Mouse (Mus musculus): ENCODE results near the gene Srxn1. TPM values are rescaled to one million over a fixed set of nuclear protein-coding genes. Genes with fewer than 3 reads are reported as not detected.

Srxn1 gene
- total and polyA plus RNA-seq, 3 experiments: not detected

DNA sequence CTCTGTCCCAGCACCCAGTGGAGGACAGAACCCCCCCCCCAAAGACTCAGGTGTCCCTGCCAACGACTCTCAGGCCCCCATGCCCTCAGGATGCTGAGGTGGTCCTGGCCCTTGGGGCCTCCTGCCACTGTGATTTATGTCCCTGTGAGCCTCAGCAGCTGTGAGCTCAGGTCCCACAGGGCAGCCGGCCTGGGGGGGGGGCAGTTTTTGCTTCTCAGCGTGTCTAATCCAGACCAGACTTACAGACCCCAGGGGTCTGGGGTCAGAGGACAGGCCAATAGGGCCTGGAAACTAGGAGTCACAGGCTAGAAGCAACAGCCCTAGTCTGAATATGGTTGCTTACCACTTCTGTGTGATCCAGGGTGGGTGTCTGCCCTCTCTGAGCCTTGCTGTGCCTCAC, 48.0 kb downstream of the Srxn1 start:
- DNase-seq (ENCODE audit: extremely low read depth): no peak
- TF ChIP-seq GABPA (IDR thresholded peaks at IDR 0.05; ENCODE audit: insufficient replicate concordance, low read depth, low read length): no peak
- no peak for TF ChIP-seq ELF1 (IDR thresholded peaks at IDR 0.05; ENCODE audit: low read depth, low read length)
- no peak for TF ChIP-seq TBP (conservative IDR thresholded peaks at IDR 0.05; ENCODE audit: low read depth, low read length)
- TF ChIP-seq RCOR1 (conservative IDR thresholded peaks at IDR 0.05; ENCODE audit: low read depth, low read length): no peak
- no peak for TF ChIP-seq USF2 (conservative IDR thresholded peaks at IDR 0.05; ENCODE audit: low read depth, low read length)
- TF ChIP-seq KAT2A (IDR thresholded peaks at IDR 0.05; ENCODE audit: insufficient replicate concordance, low read length): no peak
- no peak for TF ChIP-seq POLR2A (IDR thresholded peaks at IDR 0.05; ENCODE audit: low read depth, low read length)
- no peak for TF ChIP-seq MAFK (IDR thresholded peaks at IDR 0.05; ENCODE audit: insufficient replicate concordance, low read length)
- no peak for TF ChIP-seq UBTF (IDR thresholded peaks at IDR 0.05; ENCODE audit: low read depth, low read length)
- no peak for TF ChIP-seq MAX (IDR thresholded peaks at IDR 0.05; ENCODE audit: low read length)
- TF ChIP-seq ZKSCAN1 (IDR thresholded peaks at IDR 0.05; ENCODE audit: borderline replicate concordance, low read depth, low read length): no peak
- no peak for TF ChIP-seq SMC3 (IDR thresholded peaks at IDR 0.05; ENCODE audit: low read depth, low read length)
- TF ChIP-seq ETS1 (conservative IDR thresholded peaks at IDR 0.05; ENCODE audit: low read depth, low read length): no peak
- no peak for TF ChIP-seq MAZ (IDR thresholded peaks at IDR 0.05; ENCODE audit: low read depth, low read length)
- Histone ChIP-seq H3K4me1 (ENCODE audit: control insufficient read depth in 1 of 2, insufficient read depth in 2 of 2) (no peaks in the 10 kb centered on the region), H3K9me3 (replicated peaks; ENCODE audit: low read length) (no peaks in the 10 kb centered on the region), H3K79me2 (replicated peaks; ENCODE audit: control insufficient read depth, extremely low read depth, insufficient read depth, poor library complexity, severe bottlenecking) (no peaks in the 10 kb centered on the region), H3K36me3 (replicated peaks in 1 of 2; ENCODE audit: control insufficient read depth in 1 of 2, insufficient read depth in 1 of 2, low read length in 1 of 2) (no peaks in the 10 kb centered on the region), H3K27ac (ENCODE audit: insufficient read depth, low read depth) (no peak overlapping the region), H3K9ac (ENCODE audit: insufficient read depth, low read depth) (no peak overlapping the region), H3K27me3 (replicated peaks) (peaks cover 75% of the 10 kb centered on the region), H3K4me2 (ENCODE audit: insufficient read depth, low read depth, poor library complexity, severe bottlenecking) (no peak overlapping the region), H3K4me3 (replicated peaks in 1 of 3; ENCODE audit: low read depth in 2 of 3, low read length in 2 of 3, poor library complexity in 1 of 3) (no peak overlapping the region)
- in situ Hi-C loops (cut with MboI; ENCODE audit: low pct_ligation_motif_present, low pct_unique_long_range_greater_than_20kb, low sequenced_read_pairs): no loop called here
- dilution Hi-C loops (cut with MboI; ENCODE audit: extremely low pct_ligation_motif_present, extremely low pct_unique_long_range_greater_than_20kb, low sequenced_read_pairs): no loop called here

DNA sequence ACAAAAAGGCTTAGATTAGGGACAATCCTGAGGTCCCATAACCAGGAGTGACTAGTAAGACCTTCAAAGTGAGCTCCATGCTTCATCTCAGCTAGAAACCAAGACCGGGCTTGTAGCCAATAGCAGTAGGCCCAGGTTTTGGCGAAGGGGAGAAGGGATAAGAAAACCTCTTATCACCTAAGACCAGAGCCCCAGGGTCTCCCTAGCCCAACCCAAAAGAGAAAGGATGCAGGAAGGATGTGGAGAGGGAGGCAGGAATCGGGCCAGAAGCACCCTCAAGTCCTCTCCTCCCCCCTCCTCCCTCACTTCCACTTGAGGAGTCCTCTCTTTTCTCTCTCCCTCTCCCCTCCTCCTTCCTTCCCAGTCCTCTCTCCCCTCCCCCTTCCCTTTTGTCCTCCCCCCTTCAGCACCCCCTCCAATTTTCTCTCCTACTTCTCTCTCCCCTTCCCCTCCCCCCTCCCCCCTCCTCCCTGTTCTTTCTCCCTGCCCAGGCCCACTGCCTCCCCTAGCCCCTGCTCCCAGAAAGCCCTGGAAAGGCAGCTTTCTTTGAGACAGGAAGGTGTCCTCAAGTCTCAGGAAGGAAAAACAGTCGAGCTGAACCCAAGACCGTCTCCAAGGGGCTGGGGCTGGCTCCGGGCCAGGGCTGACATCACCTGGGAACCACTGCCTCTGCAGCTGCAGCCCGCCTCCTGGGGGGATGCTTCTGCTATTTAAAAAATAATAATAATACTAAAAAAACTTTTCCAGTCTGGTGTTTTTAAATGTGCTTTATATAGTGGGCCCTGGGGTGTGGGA, 50.3 kb downstream of the Srxn1 start:
- H3K27me3 ChIP-seq (replicated peaks): peaks cover 71% of the 10 kb centered on the region
- no peaks in the 10 kb centered on the region for H3K4me1 ChIP-seq (ENCODE audit: control insufficient read depth in 1 of 2, insufficient read depth in 2 of 2)
- H3K36me3 ChIP-seq (replicated peaks in 1 of 2; ENCODE audit: control insufficient read depth in 1 of 2, insufficient read depth in 1 of 2, low read length in 1 of 2): no peaks in the 10 kb centered on the region
- DNase-seq (ENCODE audit: extremely low read depth): no peak
- no peak overlapping the region for H3K9ac ChIP-seq (ENCODE audit: insufficient read depth, low read depth)
- H3K9me3 ChIP-seq (replicated peaks; ENCODE audit: low read length): peaks cover 15% of the 10 kb centered on the region
- no peaks in the 10 kb centered on the region for H3K79me2 ChIP-seq (replicated peaks; ENCODE audit: control insufficient read depth, extremely low read depth, insufficient read depth, poor library complexity, severe bottlenecking)
- dilution Hi-C loops (cut with MboI; ENCODE audit: extremely low pct_ligation_motif_present, extremely low pct_unique_long_range_greater_than_20kb, low sequenced_read_pairs): no loop called here
- H3K4me2 ChIP-seq (ENCODE audit: insufficient read depth, low read depth, poor library complexity, severe bottlenecking): no peak overlapping the region
- TF ChIP-seq ZKSCAN1 (IDR thresholded peaks at IDR 0.05; ENCODE audit: borderline replicate concordance, low read depth, low read length): no peak
- TF ChIP-seq MXI1 (IDR thresholded peaks at IDR 0.05; ENCODE audit: low read depth, low read length): no peak
- TF ChIP-seq TBP (conservative IDR thresholded peaks at IDR 0.05; ENCODE audit: low read depth, low read length): no peak
- TF ChIP-seq TCF12 (IDR thresholded peaks at IDR 0.05; ENCODE audit: low read depth, low read length): no peak
- no peak for TF ChIP-seq JUND (conservative IDR thresholded peaks at IDR 0.05; ENCODE audit: low read depth, low read length)
- no peak for TF ChIP-seq CHD1 (IDR thresholded peaks at IDR 0.05; ENCODE audit: low read depth, low read length)
- TF ChIP-seq HCFC1 (IDR thresholded peaks at IDR 0.05; ENCODE audit: low read depth, low read length): no peak
- no peak for TF ChIP-seq UBTF (IDR thresholded peaks at IDR 0.05; ENCODE audit: low read depth, low read length)
- TF ChIP-seq NRF1 (IDR thresholded peaks at IDR 0.05; ENCODE audit: low read depth, low read length): no peak
- TF ChIP-seq NELFE (IDR thresholded peaks at IDR 0.05; ENCODE audit: low read depth, low read length): no peak
- no peak overlapping the region for H3K27ac ChIP-seq (ENCODE audit: insufficient read depth, low read depth)
- in situ Hi-C loops (cut with MboI; ENCODE audit: low pct_ligation_motif_present, low pct_unique_long_range_greater_than_20kb, low sequenced_read_pairs): no loop called here
- H3K4me3 ChIP-seq (replicated peaks in 1 of 3; ENCODE audit: low read depth in 2 of 3, low read length in 2 of 3, poor library complexity in 1 of 3): no peak overlapping the region
